Mouse (Mus musculus): ENCODE measurements around the gene Znfx1. TPM values are rescaled to one million over a fixed set of nuclear protein-coding genes. Genes with fewer than 3 reads are reported as not detected.
A peak's percentile ranks its signal among the peaks of the same experiment; 100 is the strongest.

Gene Znfx1
- total RNA-seq (2021) (10 to 100 TPM; 50.2 to 53.6 TPM), polyA plus RNA-seq (2012; rRNA removed) (29.5 and 31.9 TPM in 2 replicates)
- long read RNA-seq, full-length matches to known transcripts = 4 of 16 reads
- long read RNA-seq, partial matches to known transcripts = 5 of 16 reads
- long read RNA-seq, other reads (novel, unspliced or antisense) = 7 of 16 reads

- peak; percentile 96 for DNase-seq
Observed at GRCm38 (mm10) chr2:167062965-167063880, at the start of gene Znfx1. Znfx1 (minus strand) TSS chr2:167063015.

GRCm38 (mm10) chr2:167112259-167112658, 49.4 kb upstream of the Znfx1 start:
- no peak for DNase-seq

GRCm38 (mm10) chr2:167109506-167109905, 46.7 kb upstream of the Znfx1 start:
- DNase-seq = no peak

GRCm38 (mm10) chr2:167103546-167103945, 40.7 kb upstream of the Znfx1 start:
- DNase-seq = no peak

GRCm38 (mm10) chr2:167101743-167102441, 39.1 kb upstream of the Znfx1 start:
- peak; percentile 44 for DNase-seq

- no peak for DNase-seq
Observed at GRCm38 (mm10) chr2:167094688-167095087, 31.9 kb upstream of the Znfx1 start.

GRCm38 (mm10) chr2:167093171-167093900, 30.5 kb upstream of the Znfx1 start:
- DNase-seq = no peak

- no peak for DNase-seq
Observed at GRCm38 (mm10) chr2:167090271-167090670, 27.5 kb upstream of the Znfx1 start.

- DNase-seq = no peak
Observed at GRCm38 (mm10) chr2:167086836-167087235, 24.0 kb upstream of the Znfx1 start.

GRCm38 (mm10) chr2:167086092-167086491, 23.3 kb upstream of the Znfx1 start:
- DNase-seq = no peak

GRCm38 (mm10) chr2:167081639-167082038, 18.8 kb upstream of the Znfx1 start:
- DNase-seq = no peak

- no peak for DNase-seq
Observed at GRCm38 (mm10) chr2:167081135-167081534, 18.3 kb upstream of the Znfx1 start.

- no peak for DNase-seq
Observed at GRCm38 (mm10) chr2:167080387-167080786, 17.6 kb upstream of the Znfx1 start.

GRCm38 (mm10) chr2:167079535-167080257, 16.9 kb upstream of the Znfx1 start:
- DNase-seq = no peak

- DNase-seq = no peak
Observed at GRCm38 (mm10) chr2:167078931-167079495, 16.2 kb upstream of the Znfx1 start.

- DNase-seq = no peak
Observed at GRCm38 (mm10) chr2:167078486-167078885, 15.7 kb upstream of the Znfx1 start.

GRCm38 (mm10) chr2:167077199-167077962, 14.6 kb upstream of the Znfx1 start:
- DNase-seq = no peak

- no peak for DNase-seq
Observed at GRCm38 (mm10) chr2:167076759-167077158, 13.9 kb upstream of the Znfx1 start.

GRCm38 (mm10) chr2:167076352-167076751, 13.5 kb upstream of the Znfx1 start:
- no peak for DNase-seq

GRCm38 (mm10) chr2:167074587-167074986, 11.8 kb upstream of the Znfx1 start:
- no peak for DNase-seq

Measured in adrenal gland, adult 2 months (tissue).